Mouse (Mus musculus) intestine, embryonic 14.5 days (tissue): ENCODE data around the gene Fhad1. TPM values are rescaled to one million over a fixed set of nuclear protein-coding genes. Genes with fewer than 3 reads are reported as not detected.

Source experiments
- ATAC-seq: fragments of 200-750 bp; cut with Nextera tagmentation; replicated peaks from 2 replicates; pipeline ENCODE4 v1.8.0; 2017; ENCODE audit warnings: low read depth, moderate number of reproducible peaks, moderate TSS enrichment, moderate library complexity; ENCODE audit not compliant: low FRiP score, low TSS enrichment
- DNase-seq: peaks from one replicate; pipeline ENCODE4 v3.0.0-alpha.2; 2018; ENCODE audit warnings: low spot score
- H3K27ac ChIP-seq: fragments of 300-500 bp; sonication (generic); 2 replicates; pipeline ENCODE4 v1.5.1; 2014; ENCODE audit warnings: low read depth, mild to moderate bottlenecking, control low read depth
- H3K27me3 ChIP-seq: fragments of 300-500 bp; sonication (generic); replicated peaks from 2 replicates; pipeline ENCODE4 v1.6.1; 2014; ENCODE audit warnings: low read length, control low read depth; ENCODE audit not compliant: control insufficient read depth, insufficient read depth
- H3K36me3 ChIP-seq: fragments of 300-500 bp; sonication (generic); 2 replicates; pipeline ENCODE4 v1.6.1; 2014; ENCODE audit warnings: low read length, control low read depth; ENCODE audit not compliant: control insufficient read depth, insufficient read depth
- H3K4me1 ChIP-seq: fragments of 300-500 bp; sonication (generic); replicated peaks from 2 replicates; pipeline ENCODE4 v1.6.1; 2014; ENCODE audit warnings: low read length, control low read depth, mixed read lengths; ENCODE audit not compliant: control insufficient read depth, insufficient read depth
- H3K4me2 ChIP-seq: fragments of 300-500 bp; sonication (generic); 2 replicates; pipeline ENCODE4 v1.6.1; 2014; ENCODE audit warnings: low read length
- H3K4me3 ChIP-seq: fragments of 300-500 bp; sonication (generic); 2 replicates; pipeline ENCODE4 v1.5.1; 2014; ENCODE audit warnings: low read depth, low read length, control low read depth, mixed read lengths
- H3K9ac ChIP-seq: fragments of 300-500 bp; sonication (generic); 2 replicates; pipeline ENCODE4 v1.6.1; 2014; ENCODE audit warnings: mild to moderate bottlenecking, low read length
- H3K9me3 ChIP-seq: fragments of 300-500 bp; sonication (generic); 2 replicates; pipeline ENCODE4 v1.6.1; 2016; ENCODE audit warnings: low read length, control low read depth; ENCODE audit not compliant: control insufficient read depth
- WGBS: fragments of 180-500 bp; shearing (Covaris S2); extraction: QIAGEN DNeasy Blood & Tissue Kit; methylation state at CpG from one replicate; pipeline ENCODE4 v1.1.7; 2014; 5-methylcytosine and 5-hydroxymethylcytosine counted together
- polyA plus RNA-seq: library from polyadenylated mRNA; unstranded; fragments of >200 nt; fragmentation: Nextera tagmentation; extraction: Ambion mirVana; gene quantifications from 2 replicates; pipeline ENCODE4 v1.2.1, GENCODE M21; 2014

Gene Fhad1
- polyA plus RNA-seq, 1 experiment from 2014 or later: 1.8 TPM

- ATAC-seq: 0 out of 2 replicates have a peak, but pooled peaks have one; percentile 11
- Histone ChIP-seq H3K4me1 (peaks cover 35% of the 10 kb centered on the region), H3K27ac (no peak overlapping the region; the same call in 1 of the 2 replicates)
These were observed 147.9 kb downstream of the Fhad1 start for GRCm38 (mm10) chr4:141866933-141867490.

GRCm38 (mm10) chr4:141865600-141865999, 149.3 kb downstream of the Fhad1 start:
- Histone ChIP-seq H3K9ac (no peak overlapping the region), H3K4me1 (peaks cover 28% of the 10 kb centered on the region), H3K27me3 (no peaks in the 10 kb centered on the region), H3K9me3 (no peaks in the 10 kb centered on the region), H3K27ac (no peak overlapping the region), H3K36me3 (peaks cover 28% of the 10 kb centered on the region), H3K4me3 (no peak overlapping the region), H3K4me2 (no peak overlapping the region)
- ATAC-seq (no peak), DNase-seq (no peak)
- WGBS: 85% methylated on average over 5 of the region's 5 CpGs

More at GRCm38 (mm10) chr4:141866933-141867490, 147.9 kb downstream of the Fhad1 start:
- Histone ChIP-seq H3K4me2 (no peak overlapping the region), H3K27me3 (no peaks in the 10 kb centered on the region), H3K9me3 (no peaks in the 10 kb centered on the region), H3K36me3 (peaks cover 26% of the 10 kb centered on the region), H3K9ac (no peak overlapping the region), H3K4me3 (no peak overlapping the region)
- 32% methylated on average over 10 of the region's 10 CpGs for WGBS
- DNase-seq: no peak

- WGBS: 96% methylated on average over 5 of the region's 5 CpGs
- Histone ChIP-seq H3K4me1 (peaks cover 28% of the 10 kb centered on the region), H3K27me3 (no peaks in the 10 kb centered on the region), H3K4me2 (no peak overlapping the region), H3K27ac (no peak overlapping the region), H3K36me3 (peaks cover 29% of the 10 kb centered on the region), H3K9ac (no peak overlapping the region), H3K4me3 (no peak overlapping the region), H3K9me3 (no peaks in the 10 kb centered on the region)
- ATAC-seq: no peak
- no peak for DNase-seq
These were observed 149.9 kb downstream of the Fhad1 start for GRCm38 (mm10) chr4:141865006-141865405.

GRCm38 (mm10) chr4:141864506-141864905, 150.4 kb downstream of the Fhad1 start:
- no peak overlapping the region for H3K9ac ChIP-seq
- peaks cover 34% of the 10 kb centered on the region for H3K36me3 ChIP-seq
- WGBS: 92% methylated on average over 8 of the region's 8 CpGs
- no peak overlapping the region for H3K4me2 ChIP-seq
- no peak overlapping the region for H3K4me3 ChIP-seq
- no peaks in the 10 kb centered on the region for H3K27me3 ChIP-seq
- peaks cover 24% of the 10 kb centered on the region for H3K4me1 ChIP-seq
- ATAC-seq: no peak
- no peak overlapping the region for H3K27ac ChIP-seq
- H3K9me3 ChIP-seq: no peaks in the 10 kb centered on the region
- no peak for DNase-seq

GRCm38 (mm10) chr4:141863726-141864280, 151.1 kb downstream of the Fhad1 start:
- ATAC-seq (no peak), DNase-seq (no peak)
- no peak overlapping the region for H3K4me3 ChIP-seq
- H3K4me1 ChIP-seq: peaks cover 21% of the 10 kb centered on the region
- no peak overlapping the region for H3K27ac ChIP-seq
- no peaks in the 10 kb centered on the region for H3K9me3 ChIP-seq
- H3K27me3 ChIP-seq: no peaks in the 10 kb centered on the region
- 87% methylated on average over 7 of the region's 7 CpGs for WGBS
- H3K4me2 ChIP-seq: no peak overlapping the region
- H3K9ac ChIP-seq: no peak overlapping the region
- peaks cover 37% of the 10 kb centered on the region for H3K36me3 ChIP-seq

GRCm38 (mm10) chr4:141862867-141863266, 152.0 kb downstream of the Fhad1 start:
- H3K27ac ChIP-seq: no peak overlapping the region
- no peaks in the 10 kb centered on the region for H3K9me3 ChIP-seq
- H3K4me1 ChIP-seq: peaks cover 18% of the 10 kb centered on the region
- ATAC-seq (no peak), DNase-seq (no peak)
- WGBS: 86% methylated on average over 5 of the region's 5 CpGs
- no peak overlapping the region for H3K4me3 ChIP-seq
- peaks cover 39% of the 10 kb centered on the region for H3K36me3 ChIP-seq
- no peak overlapping the region for H3K4me2 ChIP-seq
- H3K27me3 ChIP-seq: no peaks in the 10 kb centered on the region
- H3K9ac ChIP-seq: no peak overlapping the region

- no peak overlapping the region for H3K4me2 ChIP-seq
- peaks cover 11% of the 10 kb centered on the region for H3K4me1 ChIP-seq
- WGBS: 81% methylated on average over 17 of the region's 17 CpGs
- peaks cover 39% of the 10 kb centered on the region for H3K36me3 ChIP-seq
- DNase-seq (no peak), ATAC-seq (no peak)
- no peak overlapping the region for H3K27ac ChIP-seq
- H3K4me3 ChIP-seq: no peak overlapping the region
- no peak overlapping the region for H3K9ac ChIP-seq
- no peaks in the 10 kb centered on the region for H3K9me3 ChIP-seq
- no peaks in the 10 kb centered on the region for H3K27me3 ChIP-seq
These were observed 153.1 kb downstream of the Fhad1 start for GRCm38 (mm10) chr4:141861591-141862295.

GRCm38 (mm10) chr4:141860246-141860841, 154.5 kb downstream of the Fhad1 start:
- DNase-seq (peak; percentile 65), ATAC-seq (peak; percentile 33; the same call in 1 of the 2 replicates)
- Histone ChIP-seq H3K9ac (no peak overlapping the region), H3K4me1 (peaks cover 10% of the 10 kb centered on the region), H3K36me3 (peaks cover 34% of the 10 kb centered on the region), H3K9me3 (no peaks in the 10 kb centered on the region), H3K27me3 (no peaks in the 10 kb centered on the region), H3K27ac (0 out of 2 replicates have a peak overlapping the region, but pooled peaks have one; percentile 11), H3K4me2 (no peak overlapping the region), H3K4me3 (no peak overlapping the region)
- 67% methylated on average over 19 of the region's 19 CpGs for WGBS
